Mouse (Mus musculus): ENCODE measurements around the gene Cnot4. TPM values are rescaled to one million over a fixed set of nuclear protein-coding genes. Genes with fewer than 3 reads are reported as not detected.

Cnot4 gene
- 137 TPM for polyA plus RNA-seq (2014; fragmentation: Illumina TruSeq; extraction: RNeasy Lipid Tissue Mini Kit (QIAGEN cat#74804); ENCODE audit: low read depth, low replicate concordance)

GRCm38 (mm10) chr6:35133579-35134488, at the start of gene Cnot4:
Gene Cnot4 (minus strand): TSS chr6:35133724.

GRCm38 (mm10) chr6:35176979-35177649, 43.6 kb upstream of the Cnot4 start, which contains the start of gene Nup205:
Gene Nup205 (plus strand): TSS chr6:35177421.

GRCm38 (mm10) chr6:34988081-34988761, 145.3 kb downstream of the Cnot4 start, which contains the start of gene Slc23a4:
Gene Slc23a4 (minus strand): TSS chr6:34988404.

Other genes starting within 250 kb of the Cnot4 start
- gene Wdr91, start 222.8 kb downstream of the Cnot4 start, polyA plus RNA-seq (2014; fragmentation: Illumina TruSeq; extraction: RNeasy Lipid Tissue Mini Kit (QIAGEN cat#74804); ENCODE audit: low read depth, low replicate concordance): 1.2 TPM
- gene Stra8, start 213.6 kb downstream of the Cnot4 start, polyA plus RNA-seq (2014; fragmentation: Illumina TruSeq; extraction: RNeasy Lipid Tissue Mini Kit (QIAGEN cat#74804); ENCODE audit: low read depth, low replicate concordance): 28.0 TPM
- gene Slc23a4, start 145.3 kb downstream of the Cnot4 start, polyA plus RNA-seq (2014; fragmentation: Illumina TruSeq; extraction: RNeasy Lipid Tissue Mini Kit (QIAGEN cat#74804); ENCODE audit: low read depth, low replicate concordance): 0.20 TPM
- 259 TPM for gene Nup205, start 43.7 kb upstream of the Cnot4 start, polyA plus RNA-seq (2014; fragmentation: Illumina TruSeq; extraction: RNeasy Lipid Tissue Mini Kit (QIAGEN cat#74804); ENCODE audit: low read depth, low replicate concordance)
- gene Slc13a4, start 174.4 kb upstream of the Cnot4 start, polyA plus RNA-seq (2014; fragmentation: Illumina TruSeq; extraction: RNeasy Lipid Tissue Mini Kit (QIAGEN cat#74804); ENCODE audit: low read depth, low replicate concordance): 1.7 TPM
- gene Fam180a, start 192.4 kb upstream of the Cnot4 start, polyA plus RNA-seq (2014; fragmentation: Illumina TruSeq; extraction: RNeasy Lipid Tissue Mini Kit (QIAGEN cat#74804); ENCODE audit: low read depth, low replicate concordance): 1.2 TPM